ENCODE assay signal across 17 mouse cellular contexts in genomic region chr15:83053261-83053660, GRCm38 (mm10). TPM values are rescaled to one million over a fixed set of nuclear protein-coding genes. Genes with fewer than 3 reads are reported as not detected.
DNase-seq lines count a peak whose midpoint lies in the region; ATAC-seq and TF ChIP-seq lines count a peak whose summit lies in the region.
"Had no signal": no experiment of that assay in that cellular context is flagged by ENCODE, and none has a peak within 500 bp of the region (broad histone marks: within the 10 kb centered on the region; RNA-seq: fewer than 3 reads in every experiment).

No protein-coding gene starts in this region.

- no peak for TF ChIP-seq POLR2A in brain, embryonic 14.5 days (IDR thresholded peaks at IDR 0.05; ENCODE audit: borderline replicate concordance, extremely low read depth, insufficient read depth, insufficient read length, poor library complexity, severe bottlenecking)

- H3K4me3 ChIP-seq in heart, embryonic 16.5 days (ENCODE audit: low read length): no peak overlapping the region
- no peak overlapping the region for H3K4me3 ChIP-seq in lung, embryonic 14.5 days (ENCODE audit: low read depth, low read length)
- H3K4me3 ChIP-seq in neural tube, embryonic 15.5 days (replicated peaks): no peak overlapping the region
- H3K4me3 ChIP-seq: embryonic facial prominence, embryonic 13.5 days; forebrain, embryonic 12.5 days; heart, embryonic 15.5 days; neural tube, embryonic 12.5 days had no signal

- H3K4me2 ChIP-seq in heart, embryonic 16.5 days (ENCODE audit: low read depth, low read length): no peak overlapping the region
- H3K4me2 ChIP-seq in lung, embryonic 14.5 days: no peak overlapping the region
- H3K4me2 ChIP-seq in neural tube, embryonic 15.5 days: no peak overlapping the region
- H3K4me2 ChIP-seq: embryonic facial prominence, embryonic 13.5 days; forebrain, embryonic 12.5 days; heart, embryonic 15.5 days; neural tube, embryonic 12.5 days had no signal

- H3K4me1 ChIP-seq in heart, embryonic 16.5 days (ENCODE audit: control insufficient read depth, insufficient read depth, low read length): peaks cover 20% of the 10 kb centered on the region
- H3K4me1 ChIP-seq in lung, embryonic 14.5 days (ENCODE audit: insufficient read depth): no peaks in the 10 kb centered on the region
- peaks cover 51% of the 10 kb centered on the region for H3K4me1 ChIP-seq in neural tube, embryonic 15.5 days

- no peak for DNase-seq in heart, adult 18-20 months
- peak; percentile 79 for DNase-seq in lung, embryonic 14.5 days
- DNase-seq in lung, postnatal 14 days: no peak
- DNase-seq in brain, embryonic 14.5 days (ENCODE audit: low read depth): peak; percentile 71
- no peak for DNase-seq in urinary bladder, postnatal 25 days (ENCODE audit: low spot score)
- DNase-seq: cerebellum, adult 11-12 months; heart, adult 11 months; lung, adult 2 months; thymus, adult 18-20 months had no signal

- H3K36me3 ChIP-seq in heart, embryonic 16.5 days (ENCODE audit: control insufficient read depth, insufficient read depth): no peaks in the 10 kb centered on the region
- H3K36me3 ChIP-seq in lung, embryonic 14.5 days (ENCODE audit: insufficient read depth): no peaks in the 10 kb centered on the region
- no peaks in the 10 kb centered on the region for H3K36me3 ChIP-seq in neural tube, embryonic 15.5 days
- H3K36me3 ChIP-seq: embryonic facial prominence, embryonic 13.5 days; forebrain, embryonic 12.5 days; heart, embryonic 15.5 days; neural tube, embryonic 12.5 days had no signal

- no peak for TF ChIP-seq CTCF in lung, embryonic 14.5 days (IDR thresholded peaks at IDR 0.05; ENCODE audit: low read depth)
- TF ChIP-seq CTCF in brain, embryonic 14.5 days (IDR thresholded peaks at IDR 0.05; ENCODE audit: borderline replicate concordance, extremely low read depth, insufficient read depth, insufficient read length): no peak

- H3K9me3 ChIP-seq in heart, embryonic 16.5 days (replicated peaks; ENCODE audit: control insufficient read depth, low read length): no peaks in the 10 kb centered on the region; the same call in 1 of the 2 replicates
- H3K9me3 ChIP-seq in lung, embryonic 14.5 days (ENCODE audit: low read depth, low read length): no peaks in the 10 kb centered on the region
- H3K9me3 ChIP-seq in neural tube, embryonic 15.5 days (replicated peaks): no peaks in the 10 kb centered on the region
- H3K9me3 ChIP-seq: embryonic facial prominence, embryonic 13.5 days; forebrain, embryonic 12.5 days; heart, embryonic 15.5 days; neural tube, embryonic 12.5 days had no signal

- WGBS in heart, embryonic 16.5 days: 30% methylated on average over 11 of the region's 11 CpGs
- WGBS in lung, embryonic 14.5 days: 28% methylated on average over 11 of the region's 11 CpGs
- 18% methylated on average over 11 of the region's 11 CpGs for WGBS in neural tube, embryonic 15.5 days

- 0 out of 2 replicates have a peak overlapping the region, but pooled peaks have one; percentile 2 for H3K9ac ChIP-seq in heart, embryonic 16.5 days (ENCODE audit: low read length)
- H3K9ac ChIP-seq in lung, embryonic 14.5 days: no peak overlapping the region
- no peak overlapping the region for H3K9ac ChIP-seq in neural tube, embryonic 15.5 days (replicated peaks)
- H3K9ac ChIP-seq: embryonic facial prominence, embryonic 13.5 days; forebrain, embryonic 12.5 days; heart, embryonic 15.5 days; neural tube, embryonic 12.5 days had no signal

- ATAC-seq in heart, embryonic 16.5 days (replicated peaks; ENCODE audit: extremely low read depth, insufficient read depth, low FRiP score): no peak
- ATAC-seq in lung, embryonic 14.5 days (ENCODE audit: insufficient read depth): no peak
- ATAC-seq in neural tube, embryonic 15.5 days (ENCODE audit: low FRiP score): no peak
- no peak for ATAC-seq in activated CD4-positive, CD25-positive, alpha-beta regulatory T cell, adult 4 months

- no peaks in the 10 kb centered on the region; the same call in 1 of the 2 replicates for H3K27me3 ChIP-seq in heart, embryonic 16.5 days (ENCODE audit: control insufficient read depth, insufficient read depth, low read length)
- no peaks in the 10 kb centered on the region for H3K27me3 ChIP-seq in lung, embryonic 14.5 days (ENCODE audit: insufficient read depth, low read length)
- H3K27me3 ChIP-seq in neural tube, embryonic 15.5 days (replicated peaks): no peaks in the 10 kb centered on the region
- H3K27me3 ChIP-seq: CH12.LX; neural tube, embryonic 12.5 days had no signal

- no peak overlapping the region for H3K27ac ChIP-seq in heart, embryonic 16.5 days (ENCODE audit: low read length)
- no peak overlapping the region for H3K27ac ChIP-seq in lung, embryonic 14.5 days (ENCODE audit: low read depth)
- H3K27ac ChIP-seq in neural tube, embryonic 15.5 days (replicated peaks): peak overlapping the region; percentile 37; the same call in 1 of the 2 replicates
- H3K27ac ChIP-seq: embryonic facial prominence, embryonic 13.5 days; forebrain, embryonic 12.5 days; heart, embryonic 15.5 days; neural tube, embryonic 12.5 days had no signal

RNA-seq across cellular contexts. Expression of gene Nfam1, which starts 20.2 kb away (rescaled TPM):
- 2.3 and 3.2 TPM in 2 replicates for polyA plus RNA-seq in heart, embryonic 16.5 days (2015; fragmentation: Nextera tagmentation; extraction: Ambion mirVana)
- total RNA-seq in heart, adult 18-20 months (2021): 1 to 10 TPM; 1.5 to 2.0 TPM
- polyA plus RNA-seq in lung, embryonic 14.5 days (2014; fragmentation: Nextera tagmentation; extraction: Ambion mirVana): 3.6 and 3.9 TPM in 2 replicates
- 1.7 and 2.1 TPM in 2 replicates for polyA plus RNA-seq in brain, embryonic 14.5 days (2012; rRNA removed)
- polyA plus RNA-seq in neural tube, embryonic 15.5 days (2015; fragmentation: Nextera tagmentation; extraction: Ambion mirVana): 1.7 and 2.5 TPM in 2 replicates
- polyA plus RNA-seq in activated CD4-positive, CD25-positive, alpha-beta regulatory T cell, adult 4 months (2017; shearing (Covaris generic)): under 1 TPM; 0.04 to 0.97 TPM

RNA-seq across cellular contexts. Expression of gene Serhl, which starts 36.0 kb away (rescaled TPM):
- polyA plus RNA-seq in heart, embryonic 16.5 days (2015; fragmentation: Nextera tagmentation; extraction: Ambion mirVana): 77.1 and 80.5 TPM in 2 replicates
- total RNA-seq in heart, adult 18-20 months (2021): 10 to 100 TPM; 46.1 to 55.5 TPM
- polyA plus RNA-seq in lung, embryonic 14.5 days (2014; fragmentation: Nextera tagmentation; extraction: Ambion mirVana): 60.6 and 68.1 TPM in 2 replicates
- polyA plus RNA-seq in brain, embryonic 14.5 days (2012; rRNA removed): 7.6 and 15.0 TPM in 2 replicates
- polyA plus RNA-seq in neural tube, embryonic 15.5 days (2015; fragmentation: Nextera tagmentation; extraction: Ambion mirVana): 30.9 and 42.9 TPM in 2 replicates
- polyA plus RNA-seq in activated CD4-positive, CD25-positive, alpha-beta regulatory T cell, adult 4 months (2017; shearing (Covaris generic)): 10 to 100 TPM; 79.0 to 82.8 TPM

Comparison
In these comparisons a context has a peak if more than half of its experiments do, and no peak if none do; other contexts are left out.
1. DNase-seq: peak in lung, embryonic 14.5 days (single experiment) and brain, embryonic 14.5 days (single experiment); none in heart, adult 18-20 months (0 of 2), lung, postnatal 14 days (single experiment) and urinary bladder, postnatal 25 days (single experiment).